Mouse (Mus musculus) hindbrain, embryonic 13.5 days (tissue): ENCODE results near the gene Kif6. TPM values are rescaled to one million over a fixed set of nuclear protein-coding genes. Genes with fewer than 3 reads are reported as not detected.
A peak's percentile ranks its signal among the peaks of the same experiment; 100 is the strongest.

Experiments
- ATAC-seq: fragments of 200-750 bp; cut with Nextera tagmentation; 2 replicates; pipeline ENCODE4 v1.8.0; 2017; ENCODE audit warnings: moderate TSS enrichment; ENCODE audit not compliant: low FRiP score
- H3K27ac ChIP-seq: fragments of 300-500 bp; sonication (generic); 2 replicates; pipeline ENCODE4 v1.5.1; 2015; ENCODE audit warnings: inconsistent platforms, mild to moderate bottlenecking, moderate library complexity
- H3K27me3 ChIP-seq: fragments of 300-500 bp; sonication (generic); 2 replicates; pipeline ENCODE4 v1.6.1; 2015; ENCODE audit warnings: mild to moderate bottlenecking, inconsistent platforms
- H3K36me3 ChIP-seq: fragments of 300-500 bp; sonication (generic); 2 replicates; pipeline ENCODE4 v1.6.1; 2015; ENCODE audit warnings: mild to moderate bottlenecking, inconsistent platforms
- H3K4me1 ChIP-seq: fragments of 300-500 bp; sonication (generic); replicated peaks from 2 replicates; pipeline ENCODE4 v1.6.1; 2015; ENCODE audit warnings: inconsistent platforms
- H3K4me2 ChIP-seq: fragments of 300-500 bp; sonication (generic); 2 replicates; pipeline ENCODE4 v1.6.1; 2015; ENCODE audit warnings: inconsistent platforms, mild to moderate bottlenecking, moderate library complexity
- H3K4me3 ChIP-seq: fragments of 300-500 bp; sonication (generic); 2 replicates; pipeline ENCODE4 v1.5.1; 2015; ENCODE audit warnings: mild to moderate bottlenecking, inconsistent platforms
- H3K9ac ChIP-seq: fragments of 300-500 bp; sonication (generic); 2 replicates; pipeline ENCODE4 v1.6.1; 2015; ENCODE audit warnings: mild to moderate bottlenecking, inconsistent platforms
- H3K9me3 ChIP-seq: fragments of 300-500 bp; sonication (generic); 2 replicates; pipeline ENCODE4 v1.6.1; 2016; ENCODE audit warnings: inconsistent platforms
- WGBS: fragments of 180-500 bp; shearing (Covaris S2); methylation state at CpG from one replicate; pipeline ENCODE4 v1.1.7; 2015; 5-methylcytosine and 5-hydroxymethylcytosine counted together
- polyA plus RNA-seq: library from polyadenylated mRNA; unstranded; fragments of >200 nt; fragmentation: Nextera tagmentation; extraction: Ambion mirVana; gene quantifications from 2 replicates; pipeline ENCODE4 v1.2.1, GENCODE M21; 2015

Gene Kif6
- polyA plus RNA-seq, 1 experiment from 2014 or later = 3.2 TPM

GRCm38 (mm10) chr17:49839243-49839642 is 224.3 kb downstream of the Kif6 start:
- Histone ChIP-seq H3K27ac (no peak overlapping the region), H3K4me3 (no peak overlapping the region), H3K9ac (no peak overlapping the region), H3K27me3 (no peaks in the 10 kb centered on the region), H3K4me1 (no peaks in the 10 kb centered on the region), H3K4me2 (no peak overlapping the region), H3K9me3 (no peaks in the 10 kb centered on the region), H3K36me3 (no peaks in the 10 kb centered on the region)
- ATAC-seq = no peak
- 86% methylated on average over 3 of the region's 3 CpGs for WGBS

DNA sequence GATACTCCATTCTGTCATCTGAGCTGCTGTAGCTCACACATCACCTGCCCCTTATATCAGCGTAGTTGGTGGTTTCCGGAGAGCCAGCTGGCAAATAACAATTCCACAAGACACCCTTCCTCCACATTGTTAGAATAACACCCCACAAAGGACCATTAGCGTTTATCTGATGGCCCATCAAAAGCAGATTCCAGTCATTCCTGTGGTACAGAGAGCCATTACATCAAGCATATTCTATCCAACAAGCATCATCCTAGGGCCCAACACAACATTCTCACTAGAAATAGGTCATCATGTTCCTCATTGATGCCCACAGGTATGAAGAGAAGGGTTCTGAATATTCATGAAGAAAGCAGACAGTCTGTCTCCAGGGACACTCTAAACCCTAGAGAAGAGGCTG is 236.3 kb downstream of the Kif6 start:
- no peak overlapping the region for H3K4me3 ChIP-seq
- peaks cover 11% of the 10 kb centered on the region for H3K4me1 ChIP-seq
- no peak overlapping the region for H3K27ac ChIP-seq
- H3K9ac ChIP-seq = no peak overlapping the region
- no peaks in the 10 kb centered on the region for H3K27me3 ChIP-seq
- no peak overlapping the region for H3K4me2 ChIP-seq
- 80% methylated on average over 3 of the region's 3 CpGs for WGBS
- no peaks in the 10 kb centered on the region for H3K36me3 ChIP-seq
- H3K9me3 ChIP-seq = no peaks in the 10 kb centered on the region
- ATAC-seq = no peak

GRCm38 (mm10) chr17:49852183-49852582 is 237.2 kb downstream of the Kif6 start:
- no peaks in the 10 kb centered on the region for H3K36me3 ChIP-seq
- H3K4me2 ChIP-seq = no peak overlapping the region
- H3K9ac ChIP-seq = no peak overlapping the region
- no peaks in the 10 kb centered on the region for H3K9me3 ChIP-seq
- H3K4me3 ChIP-seq = no peak overlapping the region
- no peaks in the 10 kb centered on the region for H3K27me3 ChIP-seq
- H3K4me1 ChIP-seq = peaks cover 14% of the 10 kb centered on the region
- no peak overlapping the region for H3K27ac ChIP-seq
- no peak for ATAC-seq
- WGBS = 82% methylated on average over 3 of the region's 3 CpGs

- H3K4me2 ChIP-seq = no peak overlapping the region
- H3K9me3 ChIP-seq = no peaks in the 10 kb centered on the region
- H3K27ac ChIP-seq = peak overlapping the region; percentile 80
- ATAC-seq = peak; percentile 66
- peak overlapping the region; percentile 31; the same call in 1 of the 2 replicates for H3K9ac ChIP-seq
- WGBS = 19% methylated on average over 4 of the region's 4 CpGs
- H3K27me3 ChIP-seq = no peaks in the 10 kb centered on the region
- H3K36me3 ChIP-seq = no peaks in the 10 kb centered on the region
- no peak overlapping the region for H3K4me3 ChIP-seq
- peaks cover 14% of the 10 kb centered on the region for H3K4me1 ChIP-seq
Observed at GRCm38 (mm10) chr17:49855785-49856184, 240.8 kb downstream of the Kif6 start.

- Histone ChIP-seq H3K4me1 (peaks cover 25% of the 10 kb centered on the region), H3K4me3 (no peak overlapping the region), H3K36me3 (no peaks in the 10 kb centered on the region), H3K9ac (no peak overlapping the region), H3K9me3 (0 out of 2 replicates have a peak, but pooled peaks cover 4% of the 10 kb centered on the region), H3K4me2 (no peak overlapping the region), H3K27me3 (no peaks in the 10 kb centered on the region), H3K27ac (no peak overlapping the region)
- WGBS = 88% methylated on average over 10 of the region's 10 CpGs
- ATAC-seq = no peak
Observed at GRCm38 (mm10) chr17:49860057-49860816, 245.3 kb downstream of the Kif6 start.

GRCm38 (mm10) chr17:49863597-49863996 is 248.7 kb downstream of the Kif6 start:
- 45% methylated on average over 5 of the region's 5 CpGs for WGBS
- Histone ChIP-seq H3K27ac (peak overlapping the region; percentile 2; the same call in 1 of the 2 replicates), H3K9me3 (0 out of 2 replicates have a peak, but pooled peaks cover 4% of the 10 kb centered on the region), H3K4me1 (peaks cover 25% of the 10 kb centered on the region), H3K27me3 (no peaks in the 10 kb centered on the region), H3K4me3 (no peak overlapping the region), H3K4me2 (no peak overlapping the region), H3K9ac (no peak overlapping the region), H3K36me3 (no peaks in the 10 kb centered on the region)
- ATAC-seq = 0 out of 2 replicates have a peak, but pooled peaks have one; percentile 18

DNA sequence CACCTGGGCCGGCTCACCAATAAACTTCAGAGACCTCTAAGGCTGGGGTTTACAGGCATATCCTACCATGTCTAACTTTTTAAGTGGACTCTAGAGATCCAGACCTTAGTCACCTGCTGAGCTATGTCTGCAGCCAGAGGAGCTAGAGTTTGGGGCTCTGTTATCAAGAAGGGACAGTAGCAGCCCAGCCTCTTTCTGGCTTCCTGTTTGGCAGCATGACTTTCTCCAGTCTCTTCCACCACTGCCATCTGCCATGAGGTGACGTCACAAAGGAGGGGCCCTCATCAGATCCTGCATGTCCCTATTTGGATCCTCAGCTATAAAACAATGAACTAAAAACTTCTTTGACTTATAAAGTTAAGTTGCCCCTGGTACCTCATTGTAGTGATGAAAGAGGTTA is 250.7 kb downstream of the Kif6 start:
- WGBS = 92% methylated on average over 2 of the region's 2 CpGs

GRCm38 (mm10) chr17:49866653-49867215 is 251.8 kb downstream of the Kif6 start:
- H3K36me3 ChIP-seq = no peaks in the 10 kb centered on the region
- ATAC-seq = no peak
- H3K9me3 ChIP-seq = 0 out of 2 replicates have a peak, but pooled peaks cover 4% of the 10 kb centered on the region
- no peaks in the 10 kb centered on the region; the same call in 1 of the 2 replicates for H3K27me3 ChIP-seq
- peak overlapping the region; percentile 36; the same call in 1 of the 2 replicates for H3K9ac ChIP-seq
- WGBS = 70% methylated on average over 8 of the region's 8 CpGs
- H3K4me3 ChIP-seq = no peak overlapping the region
- no peak overlapping the region for H3K4me2 ChIP-seq
- H3K27ac ChIP-seq = peak overlapping the region; percentile 60
- H3K4me1 ChIP-seq = peaks cover 25% of the 10 kb centered on the region

More for the DNA sequence above, 250.7 kb downstream of the Kif6 start:
- 0 out of 2 replicates have a peak, but pooled peaks cover 4% of the 10 kb centered on the region for H3K9me3 ChIP-seq
- no peak overlapping the region for H3K27ac ChIP-seq
- H3K4me2 ChIP-seq = no peak overlapping the region
- H3K4me3 ChIP-seq = no peak overlapping the region
- no peak for ATAC-seq
- no peaks in the 10 kb centered on the region for H3K36me3 ChIP-seq
- H3K4me1 ChIP-seq = peaks cover 25% of the 10 kb centered on the region
- no peak overlapping the region for H3K9ac ChIP-seq
- no peaks in the 10 kb centered on the region for H3K27me3 ChIP-seq

GRCm38 (mm10) chr17:49867321-49868137 is 252.6 kb downstream of the Kif6 start:
- Histone ChIP-seq H3K9ac (peak overlapping the region; percentile 36; the same call in 1 of the 2 replicates), H3K36me3 (no peaks in the 10 kb centered on the region), H3K4me3 (no peak overlapping the region), H3K27ac (peak overlapping the region; percentile 60), H3K27me3 (no peaks in the 10 kb centered on the region; the same call in 1 of the 2 replicates), H3K4me1 (peaks cover 25% of the 10 kb centered on the region), H3K4me2 (no peak overlapping the region), H3K9me3 (0 out of 2 replicates have a peak, but pooled peaks cover 4% of the 10 kb centered on the region)
- WGBS = 27% methylated on average over 13 of the region's 13 CpGs
- ATAC-seq = peak; percentile 19; the same call in 1 of the 2 replicates

DNA sequence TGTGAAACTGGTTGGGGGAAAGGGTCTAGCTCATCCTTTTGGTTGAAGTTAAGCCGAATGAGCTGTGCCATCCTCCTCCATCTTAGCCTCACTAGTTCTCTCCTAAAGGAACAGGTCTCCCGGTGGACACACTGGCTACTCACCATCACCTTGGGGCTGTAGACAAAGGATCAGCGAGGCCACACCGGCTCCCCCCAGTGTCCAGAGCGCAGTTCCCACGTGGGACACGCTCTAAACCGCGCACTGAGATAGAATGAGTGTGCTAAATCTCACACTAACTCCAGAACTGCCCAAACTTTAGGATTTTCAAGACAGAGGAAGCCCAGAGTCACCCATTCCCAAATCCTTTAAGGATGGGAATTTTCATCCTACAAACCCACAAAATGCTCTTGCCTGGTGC is 254.3 kb downstream of the Kif6 start:
- no peaks in the 10 kb centered on the region for H3K36me3 ChIP-seq
- H3K27me3 ChIP-seq = no peaks in the 10 kb centered on the region; the same call in 1 of the 2 replicates
- H3K4me2 ChIP-seq = no peak overlapping the region
- H3K27ac ChIP-seq = no peak overlapping the region
- H3K4me1 ChIP-seq = peaks cover 14% of the 10 kb centered on the region
- WGBS = 77% methylated on average over 9 of the region's 9 CpGs
- H3K9me3 ChIP-seq = 0 out of 2 replicates have a peak, but pooled peaks cover 4% of the 10 kb centered on the region
- H3K9ac ChIP-seq = no peak overlapping the region
- no peak overlapping the region for H3K4me3 ChIP-seq
- no peak for ATAC-seq

- Histone ChIP-seq H3K9ac (no peak overlapping the region), H3K4me3 (no peak overlapping the region), H3K4me1 (peaks cover 26% of the 10 kb centered on the region), H3K9me3 (no peaks in the 10 kb centered on the region), H3K36me3 (no peaks in the 10 kb centered on the region), H3K27me3 (no peaks in the 10 kb centered on the region; the same call in 1 of the 2 replicates), H3K27ac (no peak overlapping the region), H3K4me2 (no peak overlapping the region)
- WGBS = 45% methylated on average over 2 of the region's 2 CpGs
- ATAC-seq = no peak
Observed at GRCm38 (mm10) chr17:49872305-49872704, 257.4 kb downstream of the Kif6 start.

- Histone ChIP-seq H3K27me3 (no peaks in the 10 kb centered on the region; the same call in 1 of the 2 replicates), H3K27ac (no peak overlapping the region), H3K9ac (no peak overlapping the region), H3K4me1 (peaks cover 20% of the 10 kb centered on the region), H3K9me3 (no peaks in the 10 kb centered on the region), H3K4me2 (no peak overlapping the region), H3K4me3 (no peak overlapping the region), H3K36me3 (no peaks in the 10 kb centered on the region)
- 73% methylated on average over 5 of the region's 5 CpGs for WGBS
- no peak for ATAC-seq
Observed at GRCm38 (mm10) chr17:49874746-49875145, 259.8 kb downstream of the Kif6 start.
